Mouse (Mus musculus): ENCODE measurements around the gene Gm20388. TPM values are rescaled to one million over a fixed set of nuclear protein-coding genes. Genes with fewer than 3 reads are reported as not detected.
A peak's percentile ranks its signal among the peaks of the same experiment; 100 is the strongest.

Gm20388 gene
- total and polyA plus RNA-seq, 2 experiments from 2014 or later = 17.3 TPM; not detected in 1

DNA sequence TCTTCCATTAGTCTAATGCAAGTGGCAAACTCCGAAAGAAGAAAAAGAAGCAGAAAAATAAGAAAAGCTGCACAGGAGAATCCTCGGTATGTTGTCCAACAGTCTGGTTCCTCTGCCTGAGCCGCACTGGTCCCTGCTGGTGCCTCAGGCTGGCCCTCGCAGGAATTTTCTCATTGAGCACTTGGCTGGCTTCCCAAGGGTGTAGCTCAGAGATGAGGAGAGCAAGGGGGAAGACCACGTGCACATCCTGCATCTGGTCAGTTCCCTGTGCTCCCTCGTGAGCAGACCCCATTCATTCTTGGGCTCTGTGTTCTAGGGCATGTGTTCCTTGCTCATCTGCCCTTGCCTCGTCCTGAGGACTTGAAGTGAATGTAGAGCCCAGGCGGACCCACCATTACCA, 3471.9 kb downstream of the Gm20388 start:
- WGBS = 58% methylated on average over 8 of the region's 8 CpGs
- H3K27ac ChIP-seq (ENCODE audit: low read depth) = no peak overlapping the region
- no peak for ATAC-seq (ENCODE audit: insufficient read depth, low read depth)
- no peak overlapping the region for H3K4me2 ChIP-seq (ENCODE audit: low read depth, low read length)
- TF ChIP-seq CTCF (IDR thresholded peaks at IDR 0.05; ENCODE audit: low read depth) (no peak), EP300 (IDR thresholded peaks at IDR 0.05; ENCODE audit: low read depth) (no peak)
- H3K4me1 ChIP-seq (ENCODE audit: control insufficient read depth, insufficient read depth) = no peaks in the 10 kb centered on the region
- no peak overlapping the region for H3K9ac ChIP-seq (replicated peaks; ENCODE audit: low read depth, low read length)
- no peak overlapping the region for H3K4me3 ChIP-seq (ENCODE audit: low read depth, low read length)
- DNase-seq (ENCODE audit: low spot score) = no peak
- H3K36me3 ChIP-seq (replicated peaks; ENCODE audit: control insufficient read depth, insufficient read depth, low read length) = peaks cover 64% of the 10 kb centered on the region
- no peaks in the 10 kb centered on the region for H3K9me3 ChIP-seq (replicated peaks; ENCODE audit: control insufficient read depth, low read length)
- H3K27me3 ChIP-seq (ENCODE audit: control insufficient read depth, insufficient read depth, low read length) = no peaks in the 10 kb centered on the region

DNA sequence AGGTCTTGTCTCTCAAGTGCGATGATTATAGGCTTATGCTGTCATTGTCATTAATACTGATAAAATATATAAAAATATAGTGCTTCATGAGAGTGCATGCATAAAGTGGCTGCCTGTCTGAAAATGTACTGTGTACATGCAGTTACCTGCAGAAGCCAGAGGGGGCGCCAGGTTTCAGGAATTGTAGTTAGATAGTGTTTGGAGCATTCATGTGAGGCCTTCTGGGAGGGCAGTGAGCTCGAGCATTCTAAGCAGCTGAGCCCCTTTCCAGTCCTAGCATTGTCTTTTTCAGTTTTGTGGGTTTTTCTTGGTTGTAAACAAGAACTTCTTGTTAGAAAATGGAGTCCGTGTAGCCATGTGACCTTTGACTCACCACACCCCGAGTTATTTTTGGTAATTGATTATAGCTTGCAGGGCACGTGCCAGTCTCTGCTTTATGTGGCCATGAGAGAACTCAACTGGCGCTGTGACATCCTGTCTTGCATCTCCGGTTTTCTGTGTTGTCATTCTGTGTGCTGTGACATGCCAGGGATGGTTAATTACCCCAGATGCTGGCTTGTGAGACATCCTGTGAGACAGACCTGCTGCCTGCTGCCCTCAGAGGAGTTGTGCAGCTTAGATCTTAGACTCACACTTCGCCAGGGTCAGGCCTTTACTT, 3474.4 kb downstream of the Gm20388 start:
- H3K27ac ChIP-seq (ENCODE audit: low read depth) = no peak overlapping the region
- H3K4me2 ChIP-seq (ENCODE audit: low read depth, low read length) = no peak overlapping the region
- H3K9ac ChIP-seq (replicated peaks; ENCODE audit: low read depth, low read length) = no peak overlapping the region
- H3K27me3 ChIP-seq (ENCODE audit: control insufficient read depth, insufficient read depth, low read length) = no peaks in the 10 kb centered on the region
- DNase-seq (ENCODE audit: low spot score) = peak; percentile 29
- no peak for ATAC-seq (ENCODE audit: insufficient read depth, low read depth)
- no peak for TF ChIP-seq EP300 (IDR thresholded peaks at IDR 0.05; ENCODE audit: low read depth)
- TF ChIP-seq CTCF (IDR thresholded peaks at IDR 0.05; ENCODE audit: low read depth) = peak; percentile 58
- H3K4me1 ChIP-seq (ENCODE audit: control insufficient read depth, insufficient read depth) = no peaks in the 10 kb centered on the region
- WGBS = 60% methylated on average over 9 of the region's 9 CpGs
- no peaks in the 10 kb centered on the region for H3K9me3 ChIP-seq (replicated peaks; ENCODE audit: control insufficient read depth, low read length)
- no peak overlapping the region for H3K4me3 ChIP-seq (ENCODE audit: low read depth, low read length)
- peaks cover 89% of the 10 kb centered on the region for H3K36me3 ChIP-seq (replicated peaks; ENCODE audit: control insufficient read depth, insufficient read depth, low read length)

DNA sequence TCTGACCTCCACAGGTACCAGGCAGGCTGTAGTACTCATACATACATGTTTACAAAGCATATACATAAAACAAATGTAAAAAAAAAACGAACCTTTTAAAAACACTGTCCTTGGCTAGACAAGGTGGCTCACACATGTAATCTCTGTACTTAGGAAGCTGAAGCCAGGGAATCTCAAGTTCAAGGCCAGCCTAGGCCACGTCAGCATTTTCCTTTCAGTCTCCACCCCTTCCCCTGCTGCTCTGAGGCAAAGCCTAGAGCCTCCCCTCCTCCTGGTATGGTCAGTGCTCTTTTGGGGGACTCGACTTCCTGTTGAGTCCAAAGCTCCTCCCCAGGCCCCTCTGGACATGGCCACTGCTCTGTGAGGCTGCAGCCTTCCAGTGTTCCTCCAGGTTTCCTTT, 3476.4 kb downstream of the Gm20388 start:
- H3K36me3 ChIP-seq (replicated peaks; ENCODE audit: control insufficient read depth, insufficient read depth, low read length) = peaks cover 100% of the 10 kb centered on the region
- ATAC-seq (ENCODE audit: insufficient read depth, low read depth) = no peak
- no peak for DNase-seq (ENCODE audit: low spot score)
- H3K4me3 ChIP-seq (ENCODE audit: low read depth, low read length) = no peak overlapping the region
- no peaks in the 10 kb centered on the region for H3K4me1 ChIP-seq (ENCODE audit: control insufficient read depth, insufficient read depth)
- H3K27me3 ChIP-seq (ENCODE audit: control insufficient read depth, insufficient read depth, low read length) = no peaks in the 10 kb centered on the region
- TF ChIP-seq EP300 (IDR thresholded peaks at IDR 0.05; ENCODE audit: low read depth) = no peak
- no peak for TF ChIP-seq CTCF (IDR thresholded peaks at IDR 0.05; ENCODE audit: low read depth)
- no peaks in the 10 kb centered on the region for H3K9me3 ChIP-seq (replicated peaks; ENCODE audit: control insufficient read depth, low read length)
- H3K27ac ChIP-seq (ENCODE audit: low read depth) = no peak overlapping the region
- H3K9ac ChIP-seq (replicated peaks; ENCODE audit: low read depth, low read length) = no peak overlapping the region
- H3K4me2 ChIP-seq (ENCODE audit: low read depth, low read length) = no peak overlapping the region
- 70% methylated on average over 3 of the region's 3 CpGs for WGBS

DNA sequence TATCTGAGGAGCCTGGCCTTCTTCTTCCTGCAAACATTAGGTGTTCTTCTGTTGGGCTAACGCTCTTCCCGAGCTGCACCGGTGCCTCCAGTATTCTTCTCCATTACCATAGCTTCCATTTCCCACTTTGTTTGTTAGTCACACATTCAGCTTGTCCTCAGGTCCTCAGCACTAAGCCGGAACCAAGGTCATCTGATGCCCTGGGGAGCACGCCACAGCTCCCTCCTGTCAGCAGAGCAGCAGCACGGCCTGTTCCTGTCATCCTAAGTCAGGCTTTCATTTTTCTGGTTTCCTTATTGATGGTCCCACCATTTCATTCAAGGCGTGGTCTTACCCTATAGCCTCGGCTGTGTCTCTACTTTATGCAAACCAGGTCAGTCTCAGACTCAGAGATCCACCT, 3477.2 kb downstream of the Gm20388 start:
- peaks cover 100% of the 10 kb centered on the region for H3K36me3 ChIP-seq (replicated peaks; ENCODE audit: control insufficient read depth, insufficient read depth, low read length)
- 73% methylated on average over 8 of the region's 8 CpGs for WGBS

DNA sequence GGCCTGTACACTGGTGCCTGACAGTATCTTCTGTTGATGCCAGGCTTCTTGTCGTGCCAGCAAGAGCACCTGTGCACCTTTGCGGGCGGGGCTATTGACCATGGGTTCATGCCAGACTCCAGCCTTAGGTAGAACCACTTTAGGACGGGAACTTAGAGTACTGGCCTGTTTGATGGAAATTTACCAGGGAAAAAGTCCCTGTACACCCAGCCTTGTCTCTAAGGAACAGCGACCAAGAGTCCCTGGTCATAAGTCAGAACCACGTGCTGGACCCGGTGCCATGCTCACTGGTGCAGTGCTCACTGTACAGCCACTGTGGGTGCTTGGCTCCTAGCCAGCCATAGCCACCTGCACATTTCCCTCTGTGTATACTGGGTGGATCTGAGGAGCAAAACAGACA, 3478.4 kb downstream of the Gm20388 start:
- Histone ChIP-seq H3K9ac (replicated peaks; ENCODE audit: low read depth, low read length) (no peak overlapping the region), H3K27me3 (ENCODE audit: control insufficient read depth, insufficient read depth, low read length) (no peaks in the 10 kb centered on the region), H3K4me1 (ENCODE audit: control insufficient read depth, insufficient read depth) (no peaks in the 10 kb centered on the region), H3K27ac (ENCODE audit: low read depth) (no peak overlapping the region), H3K4me3 (ENCODE audit: low read depth, low read length) (no peak overlapping the region), H3K9me3 (replicated peaks; ENCODE audit: control insufficient read depth, low read length) (no peaks in the 10 kb centered on the region), H3K36me3 (replicated peaks; ENCODE audit: control insufficient read depth, insufficient read depth, low read length) (peaks cover 100% of the 10 kb centered on the region), H3K4me2 (ENCODE audit: low read depth, low read length) (no peak overlapping the region)
- ATAC-seq (ENCODE audit: insufficient read depth, low read depth) = no peak
- WGBS = 89% methylated on average over 7 of the region's 7 CpGs
- TF ChIP-seq CTCF (IDR thresholded peaks at IDR 0.05; ENCODE audit: low read depth) = no peak
- no peak for TF ChIP-seq EP300 (IDR thresholded peaks at IDR 0.05; ENCODE audit: low read depth)
- DNase-seq (ENCODE audit: low spot score) = no peak

More for the DNA sequence above, 3477.2 kb downstream of the Gm20388 start:
- Histone ChIP-seq H3K27me3 (ENCODE audit: control insufficient read depth, insufficient read depth, low read length) (no peaks in the 10 kb centered on the region), H3K4me1 (ENCODE audit: control insufficient read depth, insufficient read depth) (no peaks in the 10 kb centered on the region), H3K4me2 (ENCODE audit: low read depth, low read length) (no peak overlapping the region), H3K27ac (ENCODE audit: low read depth) (no peak overlapping the region), H3K9me3 (replicated peaks; ENCODE audit: control insufficient read depth, low read length) (no peaks in the 10 kb centered on the region), H3K9ac (replicated peaks; ENCODE audit: low read depth, low read length) (no peak overlapping the region), H3K4me3 (ENCODE audit: low read depth, low read length) (no peak overlapping the region)
- DNase-seq (ENCODE audit: low spot score) (no peak), ATAC-seq (ENCODE audit: insufficient read depth, low read depth) (no peak)
- no peak for TF ChIP-seq EP300 (IDR thresholded peaks at IDR 0.05; ENCODE audit: low read depth)

DNA sequence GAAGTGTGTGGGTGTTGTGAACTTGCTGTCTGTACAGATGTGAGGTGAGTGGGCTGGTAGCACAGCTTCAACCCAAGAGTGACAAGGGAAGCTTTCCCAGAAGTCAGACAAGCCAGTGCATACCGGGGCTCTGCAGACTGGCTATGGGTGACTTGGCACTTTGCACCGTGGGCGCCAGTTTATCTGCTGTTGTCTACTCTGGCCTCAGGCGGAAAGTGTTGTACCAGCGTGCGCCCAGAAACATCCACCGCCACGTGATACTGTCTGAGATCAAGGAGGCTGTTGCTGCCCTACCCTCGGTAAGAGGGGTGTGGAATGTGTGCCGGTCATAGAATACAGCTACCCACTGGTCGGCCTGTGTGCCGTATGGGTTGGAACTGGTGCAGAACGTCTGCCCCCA, 3487.7 kb downstream of the Gm20388 start:
- Histone ChIP-seq H3K27ac (ENCODE audit: low read depth) (no peak overlapping the region), H3K4me1 (ENCODE audit: control insufficient read depth, insufficient read depth) (no peaks in the 10 kb centered on the region), H3K36me3 (replicated peaks; ENCODE audit: control insufficient read depth, insufficient read depth, low read length) (peaks cover 98% of the 10 kb centered on the region), H3K4me3 (ENCODE audit: low read depth, low read length) (no peak overlapping the region), H3K9ac (replicated peaks; ENCODE audit: low read depth, low read length) (no peak overlapping the region), H3K27me3 (ENCODE audit: control insufficient read depth, insufficient read depth, low read length) (no peaks in the 10 kb centered on the region), H3K4me2 (ENCODE audit: low read depth, low read length) (no peak overlapping the region), H3K9me3 (replicated peaks; ENCODE audit: control insufficient read depth, low read length) (no peaks in the 10 kb centered on the region)
- no peak for DNase-seq (ENCODE audit: low spot score)
- TF ChIP-seq EP300 (IDR thresholded peaks at IDR 0.05; ENCODE audit: low read depth) (no peak), CTCF (IDR thresholded peaks at IDR 0.05; ENCODE audit: low read depth) (no peak)
- ATAC-seq (ENCODE audit: insufficient read depth, low read depth) = no peak
- WGBS = 85% methylated on average over 13 of the region's 13 CpGs
